Mouse (Mus musculus) fat pad, adult 2 months (tissue): Measurements from ENCODE around the gene Hsf4.
"Not testable (repeated sequence)": the region's sequence is repeated elsewhere in the genome, so short reads cannot be mapped to it uniquely, and the experiment has no call there.

Experiments
- DNase-seq: peaks from one replicate; pipeline ENCODE4 v3.0.0-alpha.2; 2011; ENCODE audit warnings: low read depth, low spot score; ENCODE audit errors: extremely low read depth

The Hsf4 gene

GRCm38 (mm10) chr8:105269461-105269947 is at the start of gene Hsf4:
Hsf4 (plus strand) TSS chr8:105269801.
- DNase-seq, result no peak

DNA sequence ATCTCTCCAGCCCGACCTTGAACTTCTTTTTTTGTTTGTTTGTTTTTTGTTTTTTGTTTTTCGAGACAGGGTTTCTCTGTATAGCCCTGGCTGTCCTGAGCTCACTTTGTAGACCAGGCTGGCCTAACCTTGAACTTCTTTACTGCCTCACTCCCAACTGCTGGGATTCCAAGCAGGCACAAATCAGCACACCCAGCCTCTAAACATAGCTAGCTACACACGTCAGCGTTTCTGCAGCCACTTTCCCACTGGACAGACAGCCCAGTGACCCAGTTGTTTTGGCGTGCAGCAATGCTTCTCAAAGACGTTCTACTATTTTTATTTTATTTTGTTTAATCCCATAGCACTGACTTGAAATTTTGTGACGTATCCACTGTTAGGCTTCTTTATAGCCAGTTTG is 45.8 kb upstream of the Hsf4 start:
- no peak for DNase-seq

DNA sequence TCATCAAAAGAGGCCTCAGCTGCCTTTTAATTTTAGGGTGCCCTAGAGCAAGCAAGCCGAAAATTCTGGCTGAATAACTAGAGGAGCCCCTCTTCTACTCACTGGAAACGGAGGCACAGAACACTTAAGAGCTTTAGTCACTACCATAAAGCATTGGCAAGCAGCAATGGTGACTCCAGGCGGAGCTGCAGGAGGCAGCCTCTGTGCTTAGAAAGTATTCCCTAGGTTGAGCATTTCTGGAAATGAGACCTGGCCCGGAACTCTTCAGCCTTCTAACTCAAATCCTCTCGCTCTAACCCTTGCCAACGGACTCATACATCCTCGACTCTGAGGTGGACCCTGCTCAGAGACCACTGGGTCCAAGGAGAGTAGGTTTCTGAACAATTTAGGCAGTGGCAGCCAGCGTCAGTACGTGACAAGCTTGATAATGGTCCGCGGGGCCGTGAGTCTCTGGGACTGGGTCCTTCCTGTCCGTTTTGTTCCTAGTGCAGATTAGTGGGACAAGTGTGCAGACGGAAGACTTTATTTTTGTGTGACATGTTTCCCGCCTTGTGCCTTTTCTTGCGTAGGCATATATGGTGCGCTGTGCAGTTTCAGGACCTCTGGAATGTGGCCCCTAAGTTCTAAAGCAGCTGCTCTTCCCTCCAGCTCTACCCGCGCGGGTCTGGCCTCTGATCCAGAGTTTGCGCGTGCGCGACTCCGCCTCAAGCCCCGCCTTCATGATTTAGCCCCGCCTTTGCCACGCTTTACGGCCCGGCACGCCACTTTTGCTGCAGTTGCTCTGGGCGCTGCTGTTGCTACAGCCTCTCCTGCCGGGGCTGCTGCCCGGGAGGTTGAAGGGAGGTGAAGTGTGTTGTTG is 45.0 kb upstream of the Hsf4 start, which contains the start of gene D230025D16Rik:
D230025D16Rik (plus strand) TSS at position 733 of the 859 bp plus-strand sequence.
- DNase-seq, result no peak

DNA sequence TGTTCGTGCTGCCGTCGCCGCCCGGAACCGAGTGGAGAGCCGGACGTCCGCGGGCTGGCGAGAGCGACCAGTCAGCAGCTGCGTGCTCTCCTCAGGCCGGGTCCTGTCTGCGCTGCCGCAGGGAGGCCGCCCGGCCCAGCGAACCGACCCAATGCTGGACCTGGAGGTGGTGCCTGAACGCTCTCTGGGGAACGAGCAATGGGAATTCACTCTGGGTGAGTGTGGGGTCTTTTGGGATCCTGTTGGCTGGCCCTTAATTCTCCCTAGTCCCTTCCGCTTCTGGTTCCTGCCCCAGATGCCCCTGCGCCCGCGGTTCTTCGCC is 44.4 kb upstream of the Hsf4 start:
- no peak for DNase-seq

DNA sequence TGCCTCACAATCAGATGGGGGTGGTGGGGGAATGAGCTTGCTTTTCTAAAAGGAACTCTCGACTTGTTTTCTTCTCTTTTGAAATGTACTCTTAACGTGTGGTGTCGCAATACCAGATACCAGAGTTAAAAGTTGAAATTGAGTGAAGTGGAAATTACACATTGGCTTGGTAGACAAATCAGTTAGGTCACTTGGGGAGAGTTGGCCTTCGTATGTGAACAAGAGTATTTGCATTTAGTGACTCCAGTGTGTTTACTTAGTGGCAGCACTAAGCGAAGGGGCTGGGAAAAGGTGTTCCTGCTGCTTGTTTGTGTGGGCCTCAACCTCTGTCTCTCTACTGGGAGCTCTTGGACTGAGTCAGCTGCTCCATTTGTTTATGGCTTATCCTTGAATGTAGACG is 43.7 kb upstream of the Hsf4 start:
- DNase-seq, result no peak

DNA sequence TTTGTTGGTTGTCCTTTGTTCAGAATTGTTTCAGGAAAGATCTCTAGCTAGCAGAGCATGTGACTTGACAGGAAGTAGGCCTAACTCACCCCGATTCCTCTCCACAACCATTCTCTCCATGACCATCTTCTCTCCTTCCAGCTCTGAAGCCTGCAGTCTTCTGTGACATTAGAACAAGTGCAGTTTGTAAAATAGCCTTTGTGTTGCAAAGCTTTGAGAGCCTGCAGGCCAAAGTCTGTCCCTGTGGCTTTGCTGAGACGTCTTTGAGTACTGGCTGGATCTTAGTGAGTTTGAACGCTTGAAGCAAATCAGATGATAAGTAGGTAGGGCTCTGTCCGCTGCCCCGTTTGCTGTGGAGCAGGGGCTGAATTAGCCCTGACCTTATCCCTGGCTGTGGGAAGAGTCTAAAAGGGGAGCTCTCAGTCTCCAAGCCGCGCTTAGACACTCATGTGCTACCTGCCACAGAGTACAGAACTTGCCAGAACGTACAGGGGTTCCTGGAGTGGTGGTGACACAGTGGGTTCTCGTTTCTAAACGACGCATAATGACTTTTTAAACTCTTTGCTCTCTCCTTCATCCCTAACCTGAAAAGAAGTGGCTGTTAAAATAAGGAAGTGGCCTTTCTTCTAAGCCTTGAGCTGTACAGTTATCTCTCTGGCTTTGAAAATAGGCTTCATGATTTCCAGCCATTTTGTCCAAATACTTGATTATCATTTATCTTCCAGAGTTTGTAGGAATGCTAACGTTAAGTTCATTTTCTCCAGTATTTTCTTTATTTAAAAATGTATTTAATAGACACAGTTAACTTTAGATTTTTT is 37.9 kb upstream of the Hsf4 start:
- no peak for DNase-seq

- DNase-seq, result not testable (repeated sequence)
Measured at GRCm38 (mm10) chr8:105232321-105232693, 37.3 kb upstream of the Hsf4 start.

DNA sequence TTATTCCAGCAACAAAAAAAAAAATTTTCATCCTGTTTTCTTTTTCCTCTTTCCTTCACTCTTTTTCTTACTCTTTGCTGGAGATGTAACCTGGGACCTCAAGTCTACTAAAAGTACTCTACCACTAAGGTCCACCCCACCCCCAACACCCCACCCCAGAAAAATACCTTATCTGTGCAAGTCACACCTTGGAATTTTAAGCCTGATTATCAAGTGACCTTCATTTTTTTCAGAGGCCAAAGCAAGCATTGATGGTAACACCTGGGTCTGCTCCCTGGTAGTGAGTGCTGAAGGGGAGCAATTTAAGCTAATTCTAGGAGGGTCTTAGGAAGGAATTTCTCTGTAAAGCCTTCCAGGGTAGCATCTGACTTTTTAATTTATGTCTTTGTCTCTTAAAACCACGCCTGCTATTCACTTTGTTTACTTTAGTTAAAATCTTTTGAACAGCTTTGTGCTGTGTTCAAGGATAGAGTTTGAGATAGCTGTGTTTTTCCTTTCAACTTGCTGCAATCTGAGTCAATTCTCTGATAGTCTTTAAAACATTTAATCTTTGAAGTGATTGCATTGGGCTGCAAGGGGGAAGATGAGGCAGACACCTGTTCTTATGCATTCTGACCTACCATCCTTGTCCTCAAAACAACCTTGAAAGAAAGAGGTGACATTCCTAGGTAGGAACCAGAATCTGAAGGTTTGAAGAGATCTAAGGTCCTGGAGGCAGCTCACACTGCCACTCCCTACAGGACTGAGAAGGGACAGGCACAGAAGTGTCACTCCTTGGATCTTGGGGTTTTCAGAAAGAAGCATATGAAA is 36.3 kb upstream of the Hsf4 start:
- DNase-seq, result no peak

GRCm38 (mm10) chr8:105235206-105235605 is 34.4 kb upstream of the Hsf4 start:
- DNase-seq, result no peak

GRCm38 (mm10) chr8:105237442-105238142 is 32.0 kb upstream of the Hsf4 start:
- no peak for DNase-seq

DNA sequence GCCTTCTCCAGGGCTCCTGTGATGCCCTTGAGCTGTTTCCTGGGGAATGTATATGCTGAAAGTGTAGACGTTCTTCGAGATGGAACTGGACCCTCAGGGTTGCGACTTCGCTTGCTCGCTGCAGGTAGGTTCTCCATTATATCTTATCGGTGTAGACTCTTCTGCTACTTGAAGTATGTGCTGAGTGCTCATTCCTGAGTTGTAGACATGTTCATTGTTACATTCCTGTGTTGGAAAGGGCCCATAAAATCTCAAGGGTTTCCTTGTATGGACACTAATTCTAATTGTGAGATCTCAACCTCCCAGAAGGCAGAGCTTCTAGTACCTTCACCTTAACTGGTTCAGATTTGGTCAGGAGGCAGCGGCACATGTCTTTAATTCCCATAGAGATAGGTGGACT is 28.6 kb upstream of the Hsf4 start:
- DNase-seq, result no peak

GRCm38 (mm10) chr8:105251954-105252353 is 17.6 kb upstream of the Hsf4 start:
- DNase-seq, result no peak

- no peak for DNase-seq
Measured at GRCm38 (mm10) chr8:105252680-105253537, 16.7 kb upstream of the Hsf4 start.

DNA sequence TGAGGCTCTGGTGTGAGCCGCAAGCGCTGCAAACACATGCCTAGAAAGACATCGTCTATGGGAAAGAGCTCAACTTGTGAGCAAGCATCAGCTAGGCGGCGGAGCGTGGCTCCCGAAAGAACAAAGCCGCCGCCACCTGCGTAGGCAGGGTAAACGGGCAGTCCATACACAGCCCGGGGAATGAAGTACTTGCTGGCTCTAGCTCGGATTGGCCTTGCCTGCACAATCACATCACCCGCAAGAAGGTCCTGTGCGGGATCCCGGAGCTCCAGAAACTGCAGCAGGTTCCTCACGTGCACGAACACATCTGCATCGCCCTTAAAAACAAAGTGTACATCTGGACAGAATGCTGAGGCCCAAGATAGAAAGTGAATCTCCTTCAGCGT is 15.8 kb upstream of the Hsf4 start:
- DNase-seq, result no peak

- no peak for DNase-seq
Measured at GRCm38 (mm10) chr8:105254152-105254965, 15.2 kb upstream of the Hsf4 start.

DNA sequence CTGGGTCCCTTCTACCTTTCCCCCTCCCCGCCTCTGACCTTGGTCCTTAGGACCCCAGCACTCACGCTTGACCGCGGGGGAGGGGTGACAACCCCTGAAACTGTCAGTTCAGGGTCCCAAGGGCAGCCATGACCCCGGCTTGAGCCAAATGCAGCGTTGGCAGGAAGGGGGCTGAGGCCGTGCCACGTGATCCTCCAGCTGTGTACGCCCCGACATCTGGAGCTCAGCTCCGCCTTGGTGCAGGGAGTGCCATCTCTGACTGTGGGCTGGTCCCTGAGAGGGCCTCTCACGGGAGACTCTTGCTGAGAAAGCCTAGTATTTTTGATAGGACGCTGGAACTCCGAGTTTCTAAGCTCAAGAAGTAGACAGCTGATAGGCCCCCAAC is 14.6 kb upstream of the Hsf4 start, which contains the start of gene B3gnt9:
B3gnt9 (minus strand) TSS at position 188 of the 385 bp plus-strand sequence.
- DNase-seq, result no peak

DNA sequence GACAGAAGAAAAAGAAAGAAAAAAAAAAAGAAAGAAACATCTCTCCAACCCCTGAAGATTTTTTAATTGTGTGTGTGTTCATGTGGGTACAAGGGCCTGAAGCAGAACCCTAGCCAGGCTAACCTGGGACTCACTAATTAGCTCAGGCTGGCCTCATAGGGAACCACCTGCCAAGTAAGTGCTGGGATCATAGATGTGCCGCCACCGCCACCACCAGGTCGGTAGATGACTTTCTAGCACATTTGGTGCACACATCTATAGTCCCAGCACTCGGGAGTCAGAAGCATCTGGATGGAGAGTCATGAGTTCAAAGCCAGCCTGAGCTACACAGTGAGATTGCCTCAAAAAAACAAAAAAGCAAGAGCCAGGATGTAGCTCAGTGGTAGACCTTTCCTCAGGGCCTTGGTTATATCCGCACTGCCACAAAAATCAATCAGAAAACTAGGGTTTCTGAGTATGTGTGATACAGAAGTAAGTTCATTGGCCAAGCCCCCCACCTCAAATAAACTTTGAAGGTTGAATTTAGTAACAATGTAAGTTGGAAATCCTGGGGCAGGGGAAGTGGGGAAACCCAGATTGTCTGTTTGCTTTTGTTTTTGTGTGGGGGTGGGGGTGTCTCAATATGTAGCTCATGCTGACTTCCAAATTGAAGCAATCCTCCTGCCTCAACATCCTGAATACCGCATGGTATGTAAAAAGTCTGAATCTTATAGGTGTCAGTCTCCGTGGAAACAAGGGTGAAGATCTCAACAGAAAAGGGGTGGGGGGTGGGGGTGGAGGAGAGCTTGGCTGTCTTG is 12.1 kb upstream of the Hsf4 start:
- DNase-seq, result no peak
